Mouse (Mus musculus): ENCODE results near the gene Camk2g.

Camk2g gene

DNA sequence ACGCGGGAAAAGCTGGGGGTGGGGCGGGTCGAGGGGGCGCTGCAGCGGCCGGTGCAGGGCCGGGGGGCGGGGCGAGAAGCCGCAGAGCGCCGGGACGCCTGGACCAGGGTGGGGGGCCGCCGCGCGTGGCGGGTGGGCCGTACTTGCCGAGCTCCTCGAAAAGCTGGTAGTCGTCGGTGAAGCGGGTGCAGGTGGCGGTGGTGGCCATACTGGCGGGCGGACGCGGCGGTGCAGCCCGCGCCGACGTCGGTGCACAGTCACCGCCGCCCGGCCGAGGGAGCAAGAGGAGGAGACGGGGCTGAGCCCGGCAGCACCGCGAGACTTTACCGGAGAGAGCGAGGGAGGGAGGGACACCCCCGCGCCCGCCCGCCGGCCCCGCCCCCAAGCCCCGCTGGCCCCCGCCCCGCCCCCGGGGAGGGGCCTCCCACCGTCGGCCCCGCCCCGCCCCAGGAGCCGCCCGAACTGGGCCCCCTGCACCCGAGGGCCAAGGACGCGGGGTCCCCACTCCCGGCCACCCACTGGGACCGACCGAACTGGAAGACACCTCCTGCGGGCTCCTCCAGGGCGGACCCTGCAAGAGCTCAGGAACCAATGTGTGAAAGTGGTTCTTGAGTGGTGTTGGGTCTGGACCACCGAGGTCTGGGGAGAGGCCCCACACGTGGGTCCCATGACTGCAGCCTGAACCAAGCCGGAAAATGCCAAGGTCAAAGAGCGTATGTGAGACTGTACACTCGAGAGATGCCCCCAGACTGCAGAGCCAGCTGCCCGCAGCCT is at the start of gene Camk2g:
Gene Camk2g (minus strand): TSS at position 331 of the 774 bp plus-strand sequence.
- DNase-seq (ENCODE audit: low spot score in 2 of 2), result peak; percentile 85 to 86

DNA sequence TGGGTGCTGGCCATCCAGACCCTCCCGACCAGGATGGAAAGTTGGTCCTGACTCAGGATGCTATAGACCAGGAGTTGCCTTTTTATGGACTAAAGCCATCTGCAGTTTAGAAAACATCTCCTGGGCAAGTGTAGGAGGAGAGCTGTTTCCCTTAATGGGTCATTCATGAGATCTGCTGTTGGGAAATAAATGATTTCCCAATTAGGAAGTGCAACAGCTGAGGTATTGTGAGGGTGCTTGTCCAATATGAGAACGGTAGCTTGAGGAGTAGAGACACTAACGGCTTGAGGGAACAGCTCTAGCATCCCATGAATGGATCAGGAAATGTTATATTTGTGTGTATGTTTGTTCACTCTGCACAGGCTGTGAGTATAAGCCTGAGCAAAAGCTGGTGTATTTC is 48.7 kb upstream of the Camk2g start:
- DNase-seq (ENCODE audit: low spot score in 2 of 2), result no peak

DNA sequence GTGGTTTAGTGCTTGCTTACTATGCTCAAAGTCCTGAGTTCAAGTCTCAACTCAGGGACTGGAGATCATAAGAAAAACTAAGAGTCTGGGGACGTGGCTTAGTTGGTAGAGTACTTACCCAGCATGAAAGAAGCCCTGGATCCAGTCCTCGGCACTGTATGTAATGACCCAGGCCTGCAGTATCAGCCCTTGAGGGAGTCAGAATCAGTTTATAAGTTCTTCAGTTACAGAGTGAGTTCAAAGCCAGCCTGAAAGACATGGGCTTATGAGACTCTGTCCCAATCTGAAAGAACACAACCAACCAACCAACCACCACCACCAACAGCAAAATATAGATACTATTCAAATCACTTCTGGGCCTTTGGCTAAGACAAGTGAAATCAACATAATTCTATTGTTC is 47.6 kb upstream of the Camk2g start:
- no peak for DNase-seq (ENCODE audit: low spot score in 2 of 2)

GRCm38 (mm10) chr14:20837681-20838080 is 43.8 kb upstream of the Camk2g start:
- no peak for DNase-seq (ENCODE audit: low spot score in 2 of 2)

GRCm38 (mm10) chr14:20836905-20837376 is 43.1 kb upstream of the Camk2g start:
- DNase-seq (ENCODE audit: low spot score in 2 of 2), result no peak

- DNase-seq (ENCODE audit: low spot score in 2 of 2), result peak; percentile 48 to 51
Observed at GRCm38 (mm10) chr14:20836171-20836904, 42.5 kb upstream of the Camk2g start, which contains the start of gene Plau. TSS of gene Plau (plus strand) at chr14:20836660.

DNA sequence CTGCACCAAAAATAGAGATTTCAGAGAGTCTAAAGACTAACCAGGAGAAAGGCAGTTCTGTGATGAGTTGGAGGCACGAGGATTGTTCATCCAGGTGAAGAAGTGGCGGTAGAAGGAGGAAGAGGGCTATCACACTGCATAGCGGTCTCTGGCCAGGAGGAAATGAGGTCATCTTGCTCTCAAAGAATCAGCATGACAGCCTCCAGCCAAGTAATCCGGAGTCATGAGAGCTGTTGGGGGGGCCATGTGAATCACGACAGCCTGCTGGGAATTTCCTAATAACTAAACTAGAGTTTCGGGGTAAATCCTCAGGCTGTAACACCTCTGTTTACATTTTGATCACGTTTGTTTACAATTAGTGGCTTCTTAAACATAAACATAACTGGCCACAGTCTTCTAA is 40.2 kb upstream of the Camk2g start:
- DNase-seq (ENCODE audit: low spot score in 2 of 2), result no peak

- no peak for DNase-seq (ENCODE audit: low spot score in 2 of 2)
Observed at GRCm38 (mm10) chr14:20833525-20833924, 39.6 kb upstream of the Camk2g start.

GRCm38 (mm10) chr14:20831915-20832314 is 38.0 kb upstream of the Camk2g start:
- no peak for DNase-seq (ENCODE audit: low spot score in 2 of 2)

DNA sequence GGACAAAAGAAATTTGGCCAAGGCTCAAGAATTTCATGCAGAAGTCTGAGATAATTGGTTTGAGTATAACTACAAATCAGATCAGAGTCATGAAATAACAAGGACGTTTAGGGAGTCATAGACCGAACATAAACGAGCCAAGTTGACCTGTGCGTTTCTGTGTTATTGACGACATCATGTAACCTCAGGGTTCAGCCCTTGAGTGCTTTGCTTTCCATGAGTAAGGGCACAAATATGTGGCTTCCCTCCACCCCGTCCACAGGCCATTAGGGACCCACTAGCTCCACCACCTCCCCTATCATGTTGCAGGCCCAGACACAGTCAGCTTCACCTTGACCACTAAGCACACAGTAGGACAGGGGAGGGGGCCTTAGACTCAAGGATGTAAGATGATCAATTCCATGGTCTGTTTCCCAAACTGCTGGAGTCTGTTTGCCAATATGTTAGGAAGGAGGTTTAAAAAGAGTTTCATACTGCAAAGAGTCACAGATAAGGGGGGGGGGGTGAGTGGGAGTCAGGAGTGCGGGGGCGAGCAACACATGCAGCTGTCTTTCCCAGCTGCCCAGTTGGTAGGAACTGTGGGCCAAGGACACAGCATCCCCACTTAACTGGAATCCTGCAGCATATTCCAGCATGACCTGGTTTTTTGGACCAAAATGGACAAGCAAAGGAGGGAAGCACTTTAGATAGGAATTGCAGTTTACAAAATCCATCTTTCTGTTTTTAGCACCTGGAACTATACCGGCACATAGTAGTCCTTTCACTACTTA is 37.4 kb upstream of the Camk2g start:
- DNase-seq (ENCODE audit: low spot score in 2 of 2), result no peak

- DNase-seq (ENCODE audit: low spot score in 2 of 2), result peak; percentile 35 to 58
Observed at GRCm38 (mm10) chr14:20829523-20830366, 35.9 kb upstream of the Camk2g start.

- DNase-seq (ENCODE audit: low spot score in 2 of 2), result no peak
Observed at GRCm38 (mm10) chr14:20828524-20828923, 34.6 kb upstream of the Camk2g start.

- no peak for DNase-seq (ENCODE audit: low spot score in 2 of 2)
Observed at GRCm38 (mm10) chr14:20827491-20827890, 33.6 kb upstream of the Camk2g start.

DNA sequence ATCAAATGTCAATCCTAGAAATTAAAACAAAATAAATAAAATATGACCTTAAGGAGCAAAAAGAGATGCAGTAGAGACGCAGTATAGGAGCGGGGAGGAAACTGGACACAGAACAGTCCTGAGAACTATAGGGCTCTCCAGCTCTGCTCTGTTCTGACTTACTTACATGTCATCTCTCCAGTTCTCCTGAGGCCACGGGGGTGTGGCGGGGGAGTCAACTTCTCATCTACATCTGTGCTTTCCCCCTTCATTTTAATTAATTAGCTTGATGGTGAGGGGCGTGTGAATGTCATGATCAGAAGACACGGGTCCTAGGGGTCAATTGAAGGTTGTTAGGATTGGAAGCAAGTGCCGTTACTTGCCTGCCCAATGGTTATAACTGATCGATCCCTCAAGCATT is 33.2 kb upstream of the Camk2g start:
- DNase-seq (ENCODE audit: low spot score in 2 of 2), result no peak

DNA sequence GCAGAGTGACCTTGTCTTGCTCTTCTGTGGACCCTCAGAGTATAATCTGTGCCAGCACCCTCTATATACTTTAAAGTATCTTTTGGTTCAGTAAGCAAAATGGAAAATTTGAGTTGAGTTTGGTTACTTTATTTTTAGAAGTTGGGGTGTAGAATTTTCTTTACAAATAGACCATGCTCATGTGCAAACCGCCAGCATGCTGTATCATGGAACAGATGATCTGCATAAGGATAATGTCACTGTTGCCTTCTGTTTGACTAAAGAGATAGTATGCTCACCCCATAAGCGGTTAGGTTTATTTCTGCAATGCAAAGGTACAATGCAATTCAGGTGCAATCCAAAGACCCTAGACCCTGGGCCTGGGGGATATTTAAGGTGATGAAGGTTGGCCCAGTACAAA is 31.6 kb upstream of the Camk2g start:
- DNase-seq (ENCODE audit: low spot score in 2 of 2), result no peak

- DNase-seq (ENCODE audit: low spot score in 2 of 2), result no peak
Observed at GRCm38 (mm10) chr14:20824517-20824916, 30.6 kb upstream of the Camk2g start.

DNA sequence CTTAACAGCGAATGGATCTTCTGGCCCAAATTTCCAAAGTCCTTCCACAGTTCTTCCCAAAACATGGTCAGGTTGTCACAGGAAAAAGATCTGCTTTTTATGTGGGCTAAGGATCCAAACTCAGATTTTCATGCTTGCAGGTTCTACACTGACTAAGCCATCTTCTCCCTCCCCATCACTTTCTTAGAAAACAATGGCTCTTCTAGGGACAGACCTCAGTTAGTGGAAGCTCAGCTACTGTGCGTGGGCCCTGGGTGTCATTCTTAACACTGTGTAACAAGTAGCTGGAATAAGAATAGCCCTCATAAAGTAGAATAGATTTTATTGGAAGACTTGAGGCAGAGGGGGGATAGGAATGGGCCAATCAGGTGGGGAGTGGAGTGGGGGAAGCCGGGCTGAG is 21.6 kb upstream of the Camk2g start:
- DNase-seq (ENCODE audit: low spot score in 2 of 2), result no peak

DNA sequence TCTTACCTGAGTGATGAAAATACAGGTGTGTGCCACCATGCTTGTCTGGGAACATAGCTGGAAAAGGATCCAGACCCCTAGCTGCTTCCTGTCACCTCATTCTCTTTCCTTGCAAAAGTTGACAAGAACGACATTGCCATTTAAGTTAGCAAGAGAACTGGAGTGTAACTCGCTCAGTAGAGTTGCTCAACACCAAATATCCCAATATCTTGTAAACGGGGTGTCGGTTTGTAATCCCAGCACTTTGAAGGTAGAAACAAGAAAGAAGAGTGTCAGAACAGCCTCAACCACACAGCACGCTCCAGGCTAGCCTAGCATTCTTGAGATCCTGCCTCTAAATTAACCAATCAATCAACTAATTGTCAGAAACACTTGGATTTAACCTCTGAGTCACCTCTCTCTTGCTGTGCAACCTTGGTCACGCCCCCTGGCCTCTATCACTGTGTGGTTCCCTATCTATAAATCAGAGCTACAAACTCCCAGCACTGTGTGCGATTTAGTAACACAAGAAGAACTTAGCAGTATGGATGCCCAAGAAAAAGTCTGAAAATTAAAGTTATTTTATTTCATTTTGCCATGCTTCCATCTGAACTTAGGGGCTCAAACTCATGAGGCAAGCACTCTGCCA is 18.0 kb upstream of the Camk2g start:
- no peak for DNase-seq (ENCODE audit: low spot score in 2 of 2)

DNA sequence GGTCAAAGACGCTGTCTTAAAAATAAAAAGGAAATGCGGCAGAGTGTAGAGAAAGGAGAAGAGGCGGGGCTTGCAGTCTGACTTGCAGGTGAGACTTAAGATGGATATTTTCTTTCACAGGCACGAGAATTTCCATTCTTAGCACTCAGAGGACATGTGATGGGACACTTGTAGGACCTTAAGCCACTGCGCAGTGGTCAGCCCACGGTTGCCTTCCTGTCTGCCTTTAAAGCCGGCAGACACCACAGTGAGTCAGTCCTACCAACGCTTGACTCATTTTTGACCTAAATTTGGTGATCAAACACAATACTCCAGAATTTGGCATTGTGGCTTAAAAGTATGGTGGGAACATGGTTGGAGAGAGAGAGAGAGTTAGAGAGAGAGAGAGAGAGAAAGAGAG is 17.3 kb upstream of the Camk2g start:
- DNase-seq (ENCODE audit: low spot score in 2 of 2), result no peak

- DNase-seq (ENCODE audit: low spot score in 2 of 2), result no peak
Observed at GRCm38 (mm10) chr14:20809820-20810219, 15.9 kb upstream of the Camk2g start.

DNA sequence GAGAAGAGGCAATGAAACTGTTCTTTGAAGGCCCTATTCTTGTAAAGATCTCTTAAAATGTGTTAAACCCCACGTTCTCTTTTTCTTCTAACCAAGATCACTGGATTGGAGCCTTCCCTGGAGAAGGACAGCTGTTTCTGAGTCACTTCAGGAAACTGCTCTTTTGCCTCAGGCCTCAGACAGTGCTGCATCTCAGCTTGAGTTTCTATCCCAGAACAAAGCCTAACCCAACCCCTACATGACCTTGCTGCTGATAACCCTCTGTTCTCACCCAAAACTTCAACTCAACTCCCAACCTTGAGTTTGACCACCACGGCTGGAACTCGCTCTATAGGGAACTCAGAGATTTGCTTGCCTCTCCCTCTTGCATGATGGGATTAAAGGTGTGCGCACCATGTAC is 15.5 kb upstream of the Camk2g start:
- no peak for DNase-seq (ENCODE audit: low spot score in 2 of 2)

Measured in spleen, postnatal 36 days (tissue).